ENCODE assay signal across 16 mouse cellular contexts in the genomic region with DNA sequence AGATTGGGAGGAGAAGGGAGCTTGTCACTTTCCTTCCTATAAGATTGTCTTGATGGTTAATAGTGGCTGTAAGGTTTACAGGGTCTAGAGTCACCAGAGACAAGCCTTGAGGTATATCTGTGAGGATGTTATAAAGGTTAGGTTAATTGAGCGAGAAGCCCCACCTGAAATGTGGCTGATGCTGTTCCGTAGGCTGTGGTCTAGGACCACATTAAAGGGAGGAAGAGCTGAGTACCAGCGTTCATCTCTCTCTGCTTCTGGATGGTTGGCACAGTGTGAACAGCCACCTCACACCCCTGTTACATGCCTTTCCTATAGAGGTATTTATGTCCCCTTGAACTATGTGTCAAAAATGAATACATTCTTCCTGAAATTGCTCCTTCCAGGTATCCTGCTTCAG.
"Had no signal": no experiment of that assay in that cellular context is flagged by ENCODE, and none has a peak within 500 bp of the region (broad histone marks: within the 10 kb centered on the region; RNA-seq: fewer than 3 reads in every experiment).

No protein-coding gene starts in this region.

- H3K27ac ChIP-seq: kidney, postnatal 0 days; limb, embryonic 12.5 days; liver, embryonic 13.5 days; lung, embryonic 15.5 days; macrophage; midbrain, embryonic 12.5 days; neural tube, embryonic 12.5 days had no signal

- DNase-seq: kidney, adult 11 months; kidney, adult 9 months; kidney, postnatal 36 days; layer of hippocampus, adult 9-11 months; layer of hippocampus, postnatal 36 days; liver, postnatal 0 days; lung, postnatal 14 days; right cerebral cortex, postnatal 14 days had no signal

- H3K27me3 ChIP-seq: lung, embryonic 15.5 days; midbrain, embryonic 12.5 days; neural tube, embryonic 12.5 days had no signal

- H3K4me3 ChIP-seq: limb, embryonic 12.5 days; liver, embryonic 13.5 days; lung, embryonic 15.5 days; midbrain, embryonic 12.5 days; neural tube, embryonic 12.5 days had no signal

- ATAC-seq: liver, postnatal 0 days; midbrain, embryonic 16.5 days had no signal
